Comparison of ENCODE assay signal across 9 mouse cellular contexts in genomic region chr1:128803433-128804060, GRCm38 (mm10).
DNase-seq lines count a peak whose midpoint lies in the region; ATAC-seq lines count a peak whose summit lies in the region.
"Had no signal": no experiment of that assay in that cellular context is flagged by ENCODE, and none has a peak within 500 bp of the region (broad histone marks: within the 10 kb centered on the region; RNA-seq: fewer than 3 reads in every experiment).

No protein-coding gene starts in this region.

- H3K4me3 ChIP-seq in limb, embryonic 10.5 days: no peak overlapping the region
- no peak overlapping the region for H3K4me3 ChIP-seq in stomach, embryonic 15.5 days (replicated peaks)

- ATAC-seq in stomach, embryonic 15.5 days (ENCODE audit: insufficient read depth, low FRiP score, low read depth): peak; percentile 80

- peaks cover 25% of the 10 kb centered on the region; the same call in 1 of the 2 replicates for H3K27me3 ChIP-seq in limb, embryonic 10.5 days (ENCODE audit: low read depth, poor library complexity, severe bottlenecking)
- no peaks in the 10 kb centered on the region for H3K27me3 ChIP-seq in stomach, embryonic 15.5 days (replicated peaks)

- peak; percentile 20 for DNase-seq in adrenal gland, postnatal 10 days
- no peak for DNase-seq in adrenal gland, adult 18-20 months (ENCODE audit: low spot score in 2 of 2)
- DNase-seq in right cerebral cortex, postnatal 4 days: peak; percentile 15
- DNase-seq in right cerebral cortex, postnatal 14 days: no peak
- DNase-seq in limb, embryonic 10.5 days (ENCODE audit: low spot score): no peak
- no peak for DNase-seq in gastrocnemius, adult 18-20 months (ENCODE audit: low spot score)
- DNase-seq in gastrocnemius, adult 8-10 months (ENCODE audit: low spot score in 2 of 2): no peak
- DNase-seq: adrenal gland, adult 8-10 months had no signal

- no peaks in the 10 kb centered on the region for H3K36me3 ChIP-seq in limb, embryonic 10.5 days
- H3K36me3 ChIP-seq in stomach, embryonic 15.5 days: no peaks in the 10 kb centered on the region

- no peaks in the 10 kb centered on the region for H3K9me3 ChIP-seq in limb, embryonic 10.5 days (replicated peaks)
- H3K9me3 ChIP-seq in stomach, embryonic 15.5 days: no peaks in the 10 kb centered on the region

- H3K9ac ChIP-seq in stomach, embryonic 15.5 days: no peak overlapping the region

- WGBS in limb, embryonic 10.5 days: 38% methylated on average over 9 of the region's 9 CpGs
- 20% methylated on average over 9 of the region's 9 CpGs for WGBS in stomach, embryonic 15.5 days

- H3K4me1 ChIP-seq in limb, embryonic 10.5 days: peaks cover 36% of the 10 kb centered on the region
- 0 out of 2 replicates have a peak, but pooled peaks cover 11% of the 10 kb centered on the region for H3K4me1 ChIP-seq in stomach, embryonic 15.5 days

- 0 out of 2 replicates have a peak overlapping the region, but pooled peaks have one; percentile 6 for H3K4me2 ChIP-seq in stomach, embryonic 15.5 days

- H3K27ac ChIP-seq in limb, embryonic 10.5 days: peak overlapping the region; percentile 46
- H3K27ac ChIP-seq in stomach, embryonic 15.5 days: peak overlapping the region; percentile 80

Comparison
In these comparisons a context has a peak if more than half of its experiments do, and no peak if none do; other contexts are left out.
1. DNase-seq: peak in adrenal gland, postnatal 10 days (single experiment) and right cerebral cortex, postnatal 4 days (single experiment); none in adrenal gland, adult 18-20 months (0 of 2), right cerebral cortex, postnatal 14 days (single experiment), limb, embryonic 10.5 days (single experiment), gastrocnemius, adult 18-20 months (single experiment) and gastrocnemius, adult 8-10 months (0 of 2).